Mouse (Mus musculus) left cerebral cortex, adult 18-20 months (tissue): Measurements from ENCODE around the gene Ust. TPM values are rescaled to one million over a fixed set of nuclear protein-coding genes. Genes with fewer than 3 reads are reported as not detected.
A peak's percentile ranks its signal among the peaks of the same experiment; 100 is the strongest.
"Not testable (repeated sequence)": the region's sequence is repeated elsewhere in the genome, so short reads cannot be mapped to it uniquely, and the experiment has no call there.

ENCODE experiments used
- DNase-seq, 2 experiments: peaks; one replicate each; pipeline ENCODE4 v3.0.0; 2021 to 2022; ENCODE audit warnings: low spot score in 2 of 2, mixed read lengths in 1 of 2
- long read RNA-seq, 2 experiments: library from polyadenylated mRNA; stranded (forward); transcript quantifications; one replicate each; pipeline ENCODE4 v2.0.0; 2021
- total RNA-seq, 2 experiments: library from RNA; stranded (reverse); gene quantifications; 2 replicates each; pipeline ENCODE4 v1.2.3; 2021

Gene Ust
- 10 to 100 TPM; 17.0 to 17.3 TPM for total RNA-seq
- long read RNA-seq, experiment 1, full-length matches to known transcripts, result 11 of 23 reads
- long read RNA-seq, experiment 1, partial matches to known transcripts, result 1 of 23 reads
- long read RNA-seq, experiment 1, other reads (novel, unspliced or antisense), result 11 of 23 reads
- long read RNA-seq, experiment 2, full-length matches to known transcripts, result 4 of 8 reads
- long read RNA-seq, experiment 2, partial matches to known transcripts, result 0 of 8 reads
- long read RNA-seq, experiment 2, other reads (novel, unspliced or antisense), result 4 of 8 reads

DNA sequence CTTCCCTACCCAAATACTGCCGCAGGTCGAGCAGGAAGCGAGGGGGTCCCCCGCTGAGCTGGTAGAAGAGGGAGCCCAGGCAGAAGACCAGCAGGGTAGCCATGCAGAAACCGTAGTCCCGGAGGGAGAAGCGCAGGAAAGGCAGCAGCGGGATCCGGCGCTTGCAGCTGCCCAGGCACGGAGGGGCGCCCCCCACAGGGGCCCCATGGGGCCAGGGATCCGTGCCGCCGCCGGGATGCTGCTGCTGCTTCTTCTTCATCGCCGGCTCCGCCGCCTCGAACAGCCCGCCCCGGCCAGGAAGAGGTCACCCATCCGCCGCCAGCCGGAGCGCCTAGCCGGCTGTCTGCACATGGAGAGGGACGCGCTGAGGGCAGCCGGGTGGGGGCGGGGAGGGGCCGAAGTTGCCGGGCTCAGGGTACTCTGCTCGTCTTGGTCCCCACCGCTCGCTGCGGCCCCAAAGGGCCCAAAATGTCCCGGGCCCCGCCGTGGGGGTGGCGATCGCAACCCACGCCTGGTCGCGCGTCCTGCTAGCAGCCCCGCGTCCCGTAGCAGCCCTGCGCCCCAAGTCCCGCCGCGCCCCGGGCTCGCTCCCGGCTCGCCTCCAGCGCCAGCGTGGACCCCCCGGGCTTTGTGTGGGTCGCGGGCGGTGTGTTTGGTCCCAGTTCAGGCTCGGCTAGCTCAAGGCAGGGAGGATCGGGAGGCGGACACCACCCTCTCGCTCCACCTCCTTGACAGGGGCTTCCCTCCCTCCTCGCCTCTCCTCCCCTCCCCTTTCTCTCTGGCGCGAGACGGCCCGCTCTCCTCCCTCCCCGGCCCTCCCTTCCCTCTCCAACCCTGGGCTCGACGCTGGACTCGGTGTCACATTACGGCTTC, at the start of gene Ust:
Gene Ust, minus strand, starts transcription at position 685 of the 873 bp plus-strand sequence.
- peak in 1 of 2 experiments; percentile 42 for DNase-seq

DNA sequence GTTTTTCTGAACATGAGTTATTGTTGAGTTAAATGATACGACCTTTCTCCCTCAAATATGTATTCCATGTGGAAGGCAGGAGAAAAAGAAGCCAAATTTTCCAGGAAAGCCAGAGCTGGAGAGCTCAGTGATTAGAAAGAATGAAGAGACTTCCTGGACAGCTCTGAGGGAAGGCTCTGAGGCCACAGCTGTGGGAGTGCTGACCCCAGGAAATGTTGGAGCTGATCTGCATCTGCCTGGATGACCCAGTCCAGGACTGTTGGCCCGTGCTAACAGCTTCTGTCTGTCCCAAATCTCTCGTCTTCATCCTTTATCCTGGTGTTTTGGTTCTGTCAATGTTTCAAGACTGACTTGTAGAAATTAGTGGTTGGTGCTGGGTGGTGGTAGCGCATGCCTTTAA, 42.7 kb upstream of the Ust start:
- no peak for DNase-seq

DNA sequence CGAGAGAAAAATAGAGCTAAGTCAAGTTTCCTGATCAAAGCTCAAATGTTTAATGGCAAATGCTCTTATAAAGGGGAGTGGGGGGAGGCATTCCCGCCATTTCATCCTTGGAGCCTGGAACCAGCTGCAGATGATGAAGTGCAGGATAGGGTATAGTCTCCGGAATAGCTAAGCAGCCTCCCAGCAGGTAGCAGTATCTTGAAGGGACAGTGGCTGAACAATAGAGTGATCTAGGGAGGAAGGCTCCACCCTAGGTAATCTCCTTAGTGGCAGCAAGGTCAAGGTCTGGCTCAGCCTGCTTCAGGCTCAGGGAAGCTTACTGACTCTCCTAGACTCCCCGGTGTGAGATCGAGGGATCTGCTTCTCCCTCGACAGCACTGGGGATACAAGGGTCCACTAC, 40.9 kb upstream of the Ust start:
- not testable (repeated sequence) for DNase-seq

DNA sequence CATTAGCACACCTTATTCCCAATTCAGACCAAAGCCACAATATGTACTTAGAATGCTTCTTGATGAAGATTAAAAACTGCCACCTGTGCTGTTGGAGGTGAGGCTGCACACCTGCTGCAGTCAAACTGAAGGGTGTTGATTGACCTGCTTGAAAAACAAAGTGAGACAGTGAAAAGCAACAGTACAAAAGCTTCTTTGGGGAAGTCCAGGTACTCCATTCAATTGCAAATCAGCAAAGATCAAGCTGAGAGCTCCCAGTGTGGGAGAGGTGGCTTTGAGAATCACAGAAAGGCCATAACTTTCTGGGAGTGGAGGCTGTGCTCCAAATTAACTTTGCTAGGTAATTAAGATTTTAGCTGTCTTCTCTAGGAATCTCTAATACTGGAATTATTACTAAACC, 33.6 kb upstream of the Ust start:
- DNase-seq, result not testable (repeated sequence)

DNA sequence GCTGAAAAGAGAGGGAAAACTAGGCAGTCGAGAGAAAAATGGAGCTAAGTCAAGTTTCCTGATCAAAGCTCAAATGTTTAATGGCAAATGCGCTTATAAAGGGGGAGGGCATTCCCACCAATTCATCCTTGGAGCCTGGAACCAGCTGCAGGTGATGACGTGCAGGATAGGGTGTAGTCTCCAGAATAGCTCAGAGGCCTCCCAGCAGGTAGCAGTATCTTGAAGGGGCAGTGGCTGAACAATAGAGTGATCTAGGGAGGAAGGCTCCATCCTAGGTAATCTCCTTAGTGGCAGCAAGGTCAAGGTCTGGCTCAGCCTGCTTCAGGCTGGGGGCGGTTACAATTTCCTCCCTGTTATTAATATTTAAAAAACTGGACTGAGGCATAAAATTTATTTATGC, 33.0 kb upstream of the Ust start:
- DNase-seq, result not testable (repeated sequence)

DNA sequence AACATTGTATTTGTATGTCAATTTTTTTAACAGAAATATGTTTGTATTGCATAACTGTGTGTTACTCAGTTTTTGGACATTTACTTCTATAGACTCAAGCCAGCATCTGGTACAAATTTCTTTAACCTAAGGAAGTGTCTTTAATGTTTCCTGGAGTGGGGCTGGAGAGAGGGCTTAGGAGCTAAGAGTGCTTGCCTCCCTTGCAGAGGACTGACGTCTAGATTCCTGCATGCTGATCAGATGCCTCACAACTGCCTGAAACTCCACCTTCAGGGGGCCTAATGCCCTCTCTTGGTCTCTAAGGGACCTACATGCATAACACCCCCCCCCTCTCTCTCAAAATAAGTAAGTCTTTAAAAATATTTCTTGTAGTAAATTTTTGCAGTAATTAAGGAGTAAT, 22.9 kb upstream of the Ust start:
- no peak for DNase-seq

DNA sequence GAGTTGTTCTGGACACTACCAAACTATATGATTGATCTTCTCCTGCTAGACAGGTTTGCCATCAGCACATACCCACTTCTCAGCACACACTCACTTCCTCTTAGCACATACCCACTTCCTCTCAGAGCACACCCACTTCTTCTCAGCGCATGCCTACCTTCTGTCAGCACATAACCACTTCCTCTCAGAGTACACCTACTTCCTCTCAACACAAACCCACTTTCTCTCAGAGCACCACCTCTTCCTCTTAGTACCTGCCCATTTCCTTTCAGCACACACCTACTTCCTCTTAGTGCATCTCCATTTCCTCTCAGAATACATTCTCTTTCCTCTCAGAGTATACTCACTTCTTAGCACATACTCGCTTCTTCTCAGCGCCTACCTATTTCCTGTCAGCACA, 16.8 kb upstream of the Ust start:
- DNase-seq, result no peak

DNA sequence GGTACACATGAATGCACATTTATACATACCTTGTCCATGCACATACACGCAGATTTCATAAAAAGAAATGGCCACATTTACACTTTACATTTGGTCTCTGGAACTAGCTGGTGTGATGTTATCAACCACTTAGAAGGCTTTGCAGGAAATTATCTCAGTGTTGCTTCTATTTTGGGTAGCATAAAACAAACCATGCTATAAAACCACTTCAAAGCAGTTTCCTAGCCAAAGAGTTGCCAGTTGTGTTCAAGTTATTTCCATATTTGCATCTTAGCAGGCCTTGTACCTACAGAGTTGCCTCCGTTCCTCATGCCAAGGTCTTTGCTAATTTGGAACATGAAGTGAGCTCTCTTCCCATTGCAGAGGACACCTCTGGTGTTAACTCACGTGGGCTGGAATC, 13.0 kb upstream of the Ust start:
- DNase-seq, result no peak

DNA sequence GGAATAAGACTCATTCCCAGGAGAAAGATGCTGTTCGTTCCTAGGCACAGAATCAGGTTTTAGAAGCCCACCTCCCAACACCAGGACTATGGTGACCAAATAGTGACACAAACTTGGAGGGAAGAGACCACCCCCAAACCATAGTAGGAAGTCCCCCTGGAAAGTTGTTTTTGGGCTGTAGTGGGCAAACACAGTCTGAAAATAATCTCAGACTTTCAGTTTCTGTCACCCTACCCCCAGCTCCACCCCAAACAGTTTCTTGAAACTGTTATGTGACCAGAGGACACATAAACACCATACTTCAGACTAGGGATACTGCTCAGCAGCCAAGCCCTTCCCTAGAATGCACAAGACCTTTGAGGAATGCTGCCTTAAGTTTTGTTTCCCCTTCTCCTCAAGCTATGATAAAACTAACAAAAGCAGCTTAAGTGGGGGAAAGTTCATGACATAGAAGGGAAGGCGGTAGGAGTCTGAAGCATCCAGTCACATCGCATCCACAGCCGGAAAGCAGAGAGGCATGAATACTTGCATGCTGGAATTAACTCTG, 12.0 kb upstream of the Ust start:
- DNase-seq, result no peak

DNA sequence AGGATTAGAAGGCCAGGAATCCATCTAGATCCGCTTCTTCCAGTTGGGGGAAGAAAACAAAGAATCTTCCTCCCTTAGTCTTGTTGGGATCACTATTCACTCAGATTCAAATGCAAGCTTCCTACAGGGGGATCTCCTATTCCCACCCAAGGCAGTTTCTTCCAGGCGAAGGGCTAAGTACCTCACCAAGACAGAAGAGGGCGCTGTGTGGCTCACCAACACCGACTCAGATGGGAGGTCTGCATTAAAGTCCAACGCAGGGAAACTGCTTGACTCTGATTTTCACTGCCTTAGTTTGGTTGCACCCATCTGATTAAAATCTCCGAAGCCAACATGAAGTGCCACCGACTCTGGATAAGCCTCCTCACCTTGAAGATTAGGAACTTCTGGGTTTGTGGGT, 10.5 kb upstream of the Ust start:
- no peak for DNase-seq

DNA sequence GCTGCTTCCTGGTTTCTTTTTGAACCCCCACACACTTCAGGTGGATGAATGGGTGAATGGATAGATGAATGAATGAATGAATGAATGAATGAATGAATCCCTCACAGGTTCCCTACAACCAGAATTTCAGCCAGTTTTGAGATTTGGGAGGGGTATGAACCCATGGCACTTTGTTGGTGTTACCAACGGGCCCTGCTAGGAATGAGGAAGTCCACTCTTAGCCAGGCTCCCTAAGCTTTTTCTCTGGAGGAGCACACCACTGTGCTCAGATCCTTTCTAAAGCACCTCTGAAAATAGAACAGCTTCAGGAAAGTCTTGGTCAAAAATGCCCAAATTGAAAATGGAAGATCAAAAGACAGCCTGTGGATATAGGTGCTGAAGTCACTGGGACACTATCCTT, 6.7 kb upstream of the Ust start:
- no peak for DNase-seq

DNA sequence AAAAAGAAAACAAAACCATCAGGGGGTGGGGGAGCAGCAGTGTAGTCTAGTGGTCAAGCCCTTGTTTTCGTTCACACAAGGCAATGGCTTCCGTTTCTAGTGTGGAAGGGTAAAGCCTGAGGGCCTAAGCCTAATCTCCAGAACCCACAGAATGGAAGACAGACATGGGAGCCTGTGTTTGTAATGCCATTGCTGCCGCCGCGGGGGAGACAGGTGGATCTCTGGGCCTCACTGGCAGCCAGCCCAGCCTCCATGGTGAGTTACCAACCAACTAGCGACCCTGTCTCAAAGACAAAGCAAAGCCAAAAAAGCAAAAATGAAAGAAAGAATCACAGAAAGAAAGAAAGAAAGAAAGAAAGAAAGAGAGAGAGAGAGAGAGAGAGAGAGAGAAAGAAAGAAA, 2.9 kb upstream of the Ust start:
- no peak for DNase-seq

DNA sequence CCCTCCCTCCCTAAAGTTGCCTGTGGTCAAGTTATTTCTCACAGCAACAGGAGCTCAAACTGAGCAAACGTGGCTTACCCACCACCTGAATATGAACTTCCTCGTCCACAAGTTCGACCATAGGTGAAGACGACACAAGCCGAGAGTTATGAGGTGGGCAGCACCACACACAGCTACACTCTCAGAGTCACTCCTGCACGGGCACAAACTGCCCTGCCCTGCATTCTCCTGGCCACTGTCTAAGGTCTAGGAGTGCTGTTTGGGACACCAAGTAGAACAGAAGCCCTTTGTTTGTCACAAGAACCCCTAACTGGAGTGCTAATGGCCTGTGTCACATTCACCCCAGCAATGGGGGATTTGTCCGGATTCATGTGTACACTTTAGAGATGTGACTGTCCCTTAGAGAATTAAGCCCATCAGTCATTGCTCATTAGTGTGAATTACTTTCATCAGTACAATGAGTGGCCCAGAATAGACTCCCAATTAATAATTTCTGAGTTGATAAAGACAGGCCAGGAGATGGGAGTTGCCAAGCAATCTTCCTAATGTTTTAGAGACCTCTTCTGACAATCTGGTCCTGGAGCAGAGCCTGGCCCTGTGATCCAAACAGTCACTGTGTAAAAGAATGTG, 2.3 kb upstream of the Ust start:
- no peak for DNase-seq

DNA sequence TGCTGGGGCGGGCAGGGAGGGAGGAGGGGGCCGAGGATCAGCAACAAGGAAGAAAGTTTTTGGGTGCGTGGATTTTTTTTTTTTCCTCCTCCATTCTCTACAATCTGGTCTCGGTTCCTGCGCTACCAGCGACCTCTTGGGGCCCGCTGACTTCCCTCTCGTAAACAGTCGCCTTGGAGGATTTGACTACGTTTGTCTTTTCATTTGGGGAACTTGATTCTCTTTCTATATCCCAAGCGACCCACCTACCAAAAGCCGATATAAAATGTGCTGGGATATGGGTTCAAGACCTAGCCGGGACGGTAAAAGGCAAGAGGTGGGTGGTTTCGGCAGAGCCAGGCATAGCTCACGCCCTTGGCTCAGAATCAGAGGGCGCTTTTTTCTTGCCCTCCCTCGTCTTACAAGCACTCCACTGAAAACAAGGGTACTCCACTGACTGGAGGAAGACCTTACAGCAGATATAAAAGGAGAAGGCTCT, 428 bp upstream of the Ust start:
- peak in 1 of 2 experiments; percentile 18 for DNase-seq

DNA sequence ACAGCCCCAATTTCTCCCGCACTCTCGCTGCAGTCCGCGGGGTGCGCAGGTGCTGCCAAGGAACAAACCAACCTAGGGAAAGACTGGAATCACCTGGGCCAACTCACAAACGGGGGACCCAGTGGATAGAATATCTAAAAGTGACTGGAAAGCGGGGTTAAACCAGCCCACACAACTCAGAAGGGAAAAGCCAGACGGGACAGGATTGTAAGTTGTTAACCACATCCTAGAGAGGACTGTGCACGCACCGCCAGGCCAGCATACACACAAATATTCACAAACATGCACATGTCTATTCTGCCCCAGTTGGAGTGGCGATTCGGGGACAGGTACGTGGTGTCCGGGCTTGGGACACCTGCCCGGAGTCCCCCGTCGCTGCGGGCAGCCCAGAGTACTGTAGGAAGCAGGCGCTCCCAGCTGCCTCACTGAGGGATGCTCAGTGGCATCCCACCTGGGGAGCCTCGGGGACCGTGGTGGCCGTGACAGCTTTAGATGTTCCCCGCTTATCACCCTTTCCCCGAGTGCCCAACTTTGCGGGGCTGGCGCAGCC, 959 bp downstream of the Ust start:
- DNase-seq, result no peak

DNA sequence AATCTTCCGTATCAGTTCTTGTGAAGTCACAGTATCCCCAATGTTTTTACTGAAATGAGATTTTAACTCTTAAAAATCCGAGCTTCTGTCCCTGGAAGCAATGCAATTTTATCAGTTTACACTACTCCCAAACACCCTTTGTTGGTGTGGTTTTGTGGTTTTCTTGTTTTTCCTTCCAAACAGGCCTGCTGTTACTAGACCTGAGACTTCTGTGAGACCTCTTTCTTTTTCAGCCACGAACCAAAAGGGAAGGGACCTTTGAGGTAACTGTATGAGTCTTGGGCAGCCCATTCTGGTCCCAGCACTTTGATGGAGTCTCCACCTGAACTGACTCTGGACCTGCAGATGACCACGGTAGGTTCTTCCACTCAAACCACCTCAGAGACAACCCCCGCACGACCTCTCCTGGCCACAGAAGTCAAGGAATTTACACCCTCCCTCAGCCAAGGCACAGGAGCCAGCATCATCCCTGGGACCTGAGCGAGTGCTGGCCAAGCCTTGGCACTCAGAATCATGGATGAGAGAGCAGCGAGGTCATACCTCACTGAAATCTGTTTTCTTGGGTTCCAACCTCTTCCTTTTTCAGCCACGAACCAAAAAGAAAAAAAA, 1.6 kb downstream of the Ust start:
- DNase-seq, result no peak

DNA sequence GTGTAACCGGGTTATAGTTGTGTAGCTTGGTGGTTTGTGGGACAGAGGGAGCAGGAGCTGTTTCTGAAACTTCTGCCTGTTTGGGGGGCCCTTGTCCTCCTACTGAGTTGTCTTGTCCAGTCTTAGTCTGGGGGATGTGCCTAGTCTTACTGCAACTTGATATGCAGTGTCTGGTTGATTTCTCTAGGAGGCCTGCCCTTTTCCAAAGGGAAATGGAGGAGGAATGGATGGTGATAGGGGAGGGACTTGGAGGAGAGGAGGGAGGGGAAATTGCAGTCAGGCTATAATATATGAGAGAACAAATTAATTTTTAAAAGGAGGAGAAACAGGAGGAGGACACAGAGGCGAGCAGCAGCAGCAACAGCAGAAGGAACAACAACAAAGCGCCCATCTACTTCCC, 4.9 kb downstream of the Ust start:
- DNase-seq, result no peak

DNA sequence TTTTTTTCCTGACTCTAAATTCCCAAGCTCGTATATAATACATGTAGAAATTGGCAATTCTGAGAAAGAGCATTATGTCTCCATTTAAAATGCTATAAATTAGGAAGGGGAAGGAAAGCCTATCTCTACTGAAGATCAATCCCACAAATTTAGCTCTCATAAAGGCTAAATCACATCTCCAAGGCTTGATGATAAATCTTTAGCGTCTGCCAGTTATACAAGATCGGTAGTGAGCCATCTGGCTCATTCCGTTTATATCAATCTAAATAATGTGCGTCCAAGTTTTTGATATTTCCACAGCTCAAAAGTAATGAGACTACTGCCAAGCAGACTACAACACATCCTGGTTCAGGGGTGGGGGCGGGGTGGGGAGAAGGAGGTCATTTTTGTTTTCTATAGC, 6.4 kb downstream of the Ust start:
- DNase-seq, result no peak

DNA sequence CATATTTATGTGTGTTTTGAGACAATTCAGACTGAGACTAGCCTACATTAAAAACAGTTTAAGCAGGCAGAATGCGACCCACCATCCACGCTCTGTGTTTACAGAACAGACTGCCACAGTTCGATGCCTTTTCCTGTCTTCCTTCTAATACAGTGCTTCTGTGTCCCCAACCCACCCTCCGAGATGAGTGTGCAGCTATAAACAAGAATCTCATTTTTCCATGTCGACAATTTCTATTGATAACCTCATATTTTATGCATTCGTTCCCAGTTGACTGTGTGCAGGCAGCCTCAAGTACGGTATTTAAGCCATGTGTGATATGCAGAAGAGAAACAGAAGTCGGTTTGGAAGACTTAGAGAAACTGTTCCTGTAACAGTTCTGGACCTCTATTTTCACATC, 6.9 kb downstream of the Ust start:
- DNase-seq, result peak in 1 of 2 experiments; percentile 9

DNA sequence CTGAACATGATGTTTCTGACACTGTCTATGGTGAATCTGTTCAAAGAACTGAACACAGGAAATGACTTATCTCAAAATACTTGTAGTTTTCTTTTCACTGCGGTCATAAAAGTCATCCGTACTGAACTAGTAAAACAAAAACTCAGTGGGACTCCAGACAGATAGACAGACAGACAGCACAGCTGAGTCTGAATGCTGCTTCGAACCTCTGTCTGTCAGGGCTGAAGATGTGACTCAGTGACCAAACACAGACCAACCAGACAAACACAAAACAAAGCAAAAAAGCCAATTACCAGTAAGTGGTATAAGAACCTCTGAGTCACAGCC, 12.4 kb downstream of the Ust start:
- DNase-seq, result no peak
